Mouse (Mus musculus): ENCODE measurements around the gene Cd68.
A peak's percentile ranks its signal among the peaks of the same experiment; 100 is the strongest.
"Not testable (repeated sequence)": the region's sequence is repeated elsewhere in the genome, so short reads cannot be mapped to it uniquely, and the experiment has no call there.

Gene Cd68

GRCm38 (mm10) chr11:69621571-69622268 is 44.2 kb downstream of the Cd68 start, which contains the start of gene Sat2:
Gene Sat2 (plus strand): TSS chr11:69622024.
- peak; percentile 77 for DNase-seq

- no peak for DNase-seq
Observed at GRCm38 (mm10) chr11:69620394-69621081, 45.4 kb downstream of the Cd68 start.

- DNase-seq = no peak
Observed at GRCm38 (mm10) chr11:69617805-69618204, 48.1 kb downstream of the Cd68 start, which contains the start of gene Shbg. Gene Shbg (minus strand): TSS chr11:69617905.

GRCm38 (mm10) chr11:69616781-69617180 is 49.2 kb downstream of the Cd68 start:
- DNase-seq = no peak

- DNase-seq = not testable (repeated sequence)
Observed at GRCm38 (mm10) chr11:69614257-69614588, 51.7 kb downstream of the Cd68 start.

Measured in kidney, postnatal 14 days (tissue).